Mouse (Mus musculus): ENCODE measurements around the gene Lamtor5. TPM values are rescaled to one million over a fixed set of nuclear protein-coding genes. Genes with fewer than 3 reads are reported as not detected.

Gene Lamtor5
- polyA plus RNA-seq (2017; shearing (Covaris generic)), result 100 to 1,000 TPM; 178 to 209 TPM

- ATAC-seq, result peak; percentile 90
Observed at GRCm38 (mm10) chr3:107278479-107279269, at the start of gene Lamtor5. TSS of gene Lamtor5 (plus strand) at chr3:107278858.

- no peak for ATAC-seq
Observed at GRCm38 (mm10) chr3:107229221-107229620, 49.4 kb upstream of the Lamtor5 start.

GRCm38 (mm10) chr3:107229822-107230221 is 48.8 kb upstream of the Lamtor5 start:
- ATAC-seq, result no peak

- no peak for ATAC-seq
Observed at GRCm38 (mm10) chr3:107230527-107230926, 48.1 kb upstream of the Lamtor5 start, which contains the start of gene A630076J17Rik. TSS of gene A630076J17Rik (plus strand) at chr3:107230614.

- ATAC-seq, result no peak
Observed at GRCm38 (mm10) chr3:107231202-107231601, 47.5 kb upstream of the Lamtor5 start.

GRCm38 (mm10) chr3:107233351-107233813 is 45.3 kb upstream of the Lamtor5 start:
- ATAC-seq, result peak; percentile 97

GRCm38 (mm10) chr3:107233945-107234344 is 44.7 kb upstream of the Lamtor5 start:
- ATAC-seq, result no peak

- ATAC-seq, result no peak
Observed at GRCm38 (mm10) chr3:107238051-107238450, 40.6 kb upstream of the Lamtor5 start.

GRCm38 (mm10) chr3:107238471-107238980 is 40.1 kb upstream of the Lamtor5 start:
- ATAC-seq, result no peak

- no peak for ATAC-seq
Observed at GRCm38 (mm10) chr3:107239607-107240006, 39.1 kb upstream of the Lamtor5 start, which contains the start of gene Prok1. TSS of gene Prok1 (minus strand) at chr3:107239707.

- ATAC-seq, result no peak
Observed at GRCm38 (mm10) chr3:107241389-107242094, 37.1 kb upstream of the Lamtor5 start.

GRCm38 (mm10) chr3:107246876-107247275 is 31.8 kb upstream of the Lamtor5 start:
- no peak for ATAC-seq

- no peak for ATAC-seq
Observed at GRCm38 (mm10) chr3:107249042-107249441, 29.6 kb upstream of the Lamtor5 start.

- no peak for ATAC-seq
Observed at GRCm38 (mm10) chr3:107250320-107250719, 28.3 kb upstream of the Lamtor5 start.

- ATAC-seq, result peak; percentile 53
Observed at GRCm38 (mm10) chr3:107252035-107252434, 26.6 kb upstream of the Lamtor5 start.

GRCm38 (mm10) chr3:107253925-107254324 is 24.7 kb upstream of the Lamtor5 start:
- no peak for ATAC-seq

GRCm38 (mm10) chr3:107255992-107256391 is 22.7 kb upstream of the Lamtor5 start:
- ATAC-seq, result no peak

- ATAC-seq, result no peak
Observed at GRCm38 (mm10) chr3:107256724-107257123, 21.9 kb upstream of the Lamtor5 start.

GRCm38 (mm10) chr3:107257924-107258323 is 20.7 kb upstream of the Lamtor5 start:
- ATAC-seq, result no peak

- no peak for ATAC-seq
Observed at GRCm38 (mm10) chr3:107260956-107261850, 17.5 kb upstream of the Lamtor5 start.

GRCm38 (mm10) chr3:107261851-107262165 is 16.9 kb upstream of the Lamtor5 start:
- no peak for ATAC-seq

- no peak for ATAC-seq
Observed at GRCm38 (mm10) chr3:107266814-107267345, 11.8 kb upstream of the Lamtor5 start.

All from CD4-positive, CD25-positive, alpha-beta regulatory T cell, adult 4 months (primary cell).